8 mouse cellular contexts compared by ENCODE assay signal in genomic region chr2:132686756-132687737, GRCm38 (mm10). TPM values are rescaled to one million over a fixed set of nuclear protein-coding genes. Genes with fewer than 3 reads are reported as not detected.
DNase-seq lines count a peak whose midpoint lies in the region; ATAC-seq lines count a peak whose summit lies in the region.

Shld1 (plus strand) TSS chr2:132686931.

- peak within 1 kb of the TSS; percentile 70 for H3K9ac ChIP-seq in heart, embryonic 14.5 days (ENCODE audit: low read length)
- H3K9ac ChIP-seq in liver, embryonic 13.5 days: peak within 1 kb of the TSS; percentile 69
- peak within 1 kb of the TSS; percentile 72 for H3K9ac ChIP-seq in stomach, embryonic 16.5 days (ENCODE audit: low read length)

- H3K9me3 ChIP-seq in heart, embryonic 14.5 days (ENCODE audit: control insufficient read depth, low read length): no peaks in the 10 kb centered on the region
- H3K9me3 ChIP-seq in liver, embryonic 13.5 days (replicated peaks): no peaks in the 10 kb centered on the region
- H3K9me3 ChIP-seq in stomach, embryonic 16.5 days (replicated peaks; ENCODE audit: control insufficient read depth, low read length): no peaks in the 10 kb centered on the region

- H3K27ac ChIP-seq in heart, embryonic 14.5 days (replicated peaks in 1 of 2; ENCODE audit: control insufficient read depth in 1 of 2, insufficient read depth in 1 of 2, low read depth in 2 of 2, low read length in 2 of 2): peak within 1 kb of the TSS; percentile 68 to 81
- H3K27ac ChIP-seq in liver, embryonic 13.5 days: peak within 1 kb of the TSS; percentile 85
- peak within 1 kb of the TSS; percentile 72 for H3K27ac ChIP-seq in stomach, embryonic 16.5 days (ENCODE audit: low read length)

- H3K4me3 ChIP-seq in heart, embryonic 14.5 days (ENCODE audit: control insufficient read depth in 1 of 2, insufficient read depth in 1 of 2, low read depth in 1 of 2, low read length in 2 of 2): peak within 1 kb of the TSS; percentile 55 to 66
- peak within 1 kb of the TSS; percentile 66 for H3K4me3 ChIP-seq in liver, embryonic 13.5 days (replicated peaks)
- peak within 1 kb of the TSS; percentile 63 for H3K4me3 ChIP-seq in stomach, embryonic 16.5 days (replicated peaks; ENCODE audit: low read length)

- H3K4me2 ChIP-seq in heart, embryonic 14.5 days (ENCODE audit: low read length): peak within 1 kb of the TSS; percentile 55
- peak within 1 kb of the TSS; percentile 64 for H3K4me2 ChIP-seq in liver, embryonic 13.5 days
- peak within 1 kb of the TSS; percentile 55 for H3K4me2 ChIP-seq in stomach, embryonic 16.5 days (ENCODE audit: low read depth, low read length)

- 9% methylated on average over 33 of the region's 33 CpGs for WGBS in heart, embryonic 14.5 days
- 11% methylated on average over 33 of the region's 33 CpGs for WGBS in liver, embryonic 13.5 days (ENCODE audit: insufficient replicate concordance)
- WGBS in stomach, embryonic 16.5 days: 9% methylated on average over 33 of the region's 33 CpGs

- peak; percentile 79 for ATAC-seq in CD4-positive, CD25-positive, alpha-beta regulatory T cell, adult 4 months
- ATAC-seq in heart, embryonic 14.5 days (ENCODE audit: insufficient number of reproducible peaks, insufficient read depth, low FRiP score, low read depth): peak; percentile 78
- peak; percentile 79 for ATAC-seq in liver, embryonic 13.5 days (ENCODE audit: low read depth)
- ATAC-seq in stomach, embryonic 16.5 days (ENCODE audit: insufficient read depth, low FRiP score): peak; percentile 91

- H3K27me3 ChIP-seq in heart, embryonic 14.5 days (ENCODE audit: control insufficient read depth, insufficient read depth, low read length): no peaks in the 10 kb centered on the region
- H3K27me3 ChIP-seq in liver, embryonic 13.5 days: no peaks in the 10 kb centered on the region
- H3K27me3 ChIP-seq in stomach, embryonic 16.5 days (ENCODE audit: control insufficient read depth, insufficient read depth, low read length): no peaks in the 10 kb centered on the region

- H3K36me3 ChIP-seq in heart, embryonic 14.5 days (ENCODE audit: control insufficient read depth, insufficient read depth, low read length): no peaks in the 10 kb centered on the region
- no peaks in the 10 kb centered on the region for H3K36me3 ChIP-seq in liver, embryonic 13.5 days
- H3K36me3 ChIP-seq in stomach, embryonic 16.5 days (ENCODE audit: control insufficient read depth, insufficient read depth, low read length): no peaks in the 10 kb centered on the region

- peaks cover 6 to 17% of the 10 kb centered on the region in 2 experiments; a peak in 2 of 4 replicates for H3K4me1 ChIP-seq in heart, embryonic 14.5 days (ENCODE audit: control insufficient read depth in 2 of 2, insufficient read depth in 2 of 2, low read length in 2 of 2)
- H3K4me1 ChIP-seq in liver, embryonic 13.5 days (replicated peaks): peaks cover 68% of the 10 kb centered on the region
- H3K4me1 ChIP-seq in stomach, embryonic 16.5 days (ENCODE audit: control insufficient read depth, insufficient read depth, low read length): peaks cover 4% of the 10 kb centered on the region

- peak; percentile 85 for DNase-seq in c-Kit-negative CD71-positive TER-119-positive erythroid progenitor cells, embryonic 14.5 days (ENCODE audit: low read depth, low spot score)
- peak; percentile 76 for DNase-seq in fibroblast of lung, adult 2 months (ENCODE audit: low read depth)
- DNase-seq in kidney, postnatal 14 days: peak; percentile 94
- DNase-seq in liver, embryonic 13.5 days: peak; percentile 81
- DNase-seq in neural tube, embryonic 10.5 days (ENCODE audit: extremely low spot score, low spot score): peak; percentile 88

RNA-seq across cellular contexts. Expression of gene Shld1, which starts in this region (rescaled TPM):
- polyA plus RNA-seq in CD4-positive, CD25-positive, alpha-beta regulatory T cell, adult 4 months (2017; shearing (Covaris generic)): 10 to 100 TPM; 36.6 to 38.3 TPM
- 11.4 and 13.3 TPM in 2 replicates for polyA plus RNA-seq in heart, embryonic 14.5 days (2014; fragmentation: Nextera tagmentation; extraction: Ambion mirVana)
- 11.1 and 12.1 TPM in 2 replicates for polyA plus RNA-seq in liver, embryonic 13.5 days (2015; fragmentation: Nextera tagmentation; extraction: Ambion mirVana)
- 12.3 and 13.0 TPM in 2 replicates for polyA plus RNA-seq in stomach, embryonic 16.5 days (2015; fragmentation: Nextera tagmentation; extraction: Ambion mirVana)

Comparison
In these comparisons a context has a peak if more than half of its experiments do, and no peak if none do; other contexts are left out.
1. Peak in every context shown above with its lines: DNase-seq, ATAC-seq, H3K4me3 ChIP-seq and H3K27ac ChIP-seq.